Mouse (Mus musculus): Measurements from ENCODE around the gene Acvrl1.

Acvrl1 gene

DNA sequence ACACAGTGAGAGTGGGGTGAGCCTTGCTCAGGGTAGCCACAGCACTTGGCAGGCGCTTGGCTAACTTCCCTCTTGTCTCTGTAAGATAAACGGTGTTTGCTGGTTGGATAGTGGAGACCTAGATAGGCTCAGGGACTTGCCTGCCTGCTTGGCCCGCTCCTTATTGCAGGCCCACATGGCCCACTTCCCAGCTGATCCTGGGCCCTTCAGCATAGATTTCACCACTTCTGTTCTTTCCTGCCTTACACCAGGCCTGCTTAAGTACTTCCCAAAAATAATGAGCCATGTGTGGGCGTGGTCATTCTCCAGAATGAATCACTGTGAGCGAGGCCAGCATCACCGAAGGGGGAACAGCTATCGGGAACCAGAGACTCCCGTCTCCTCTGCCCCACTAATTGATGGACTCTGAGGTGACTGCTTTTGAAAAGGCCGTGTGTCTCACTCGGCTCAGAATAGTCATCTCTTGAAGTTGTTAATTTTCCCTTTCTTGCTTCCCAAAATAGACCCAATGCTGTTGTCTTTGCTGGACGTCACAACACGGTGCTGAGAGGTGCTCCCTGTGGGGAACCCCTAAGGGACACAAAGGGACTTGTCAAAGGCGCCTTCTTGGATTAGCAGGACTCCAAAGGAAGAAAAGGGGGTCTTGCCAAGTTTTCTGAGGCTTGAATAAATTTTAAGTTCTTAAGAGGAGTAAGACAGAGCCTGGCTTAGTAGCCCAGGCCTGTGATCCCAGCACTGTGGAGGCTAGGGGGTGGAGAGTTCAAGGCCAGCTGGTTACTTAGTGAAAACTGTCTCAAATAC lies 63.3 kb downstream of the Acvrl1 start:
- DNase-seq (ENCODE audit: low spot score in 2 of 2), result peak in 1 of 2 experiments; percentile 64

DNA sequence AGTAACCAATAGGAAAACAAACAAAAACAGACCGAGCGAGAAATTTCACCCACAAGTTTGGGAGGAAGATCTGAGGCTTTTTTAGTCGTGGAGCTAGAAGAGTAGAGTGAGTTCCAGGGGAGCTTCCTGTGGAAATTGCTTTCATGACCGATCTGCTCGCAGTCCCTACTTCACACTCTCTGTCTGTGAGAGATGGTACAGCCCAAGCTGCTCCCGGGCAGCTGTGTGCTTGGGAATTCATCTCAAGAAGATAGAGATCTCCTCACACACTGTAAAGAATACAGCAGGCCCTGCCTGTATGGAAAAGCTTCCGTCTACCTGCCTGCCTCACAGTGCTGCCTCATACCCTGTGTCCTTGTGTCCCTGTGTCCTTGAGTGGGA lies 63.9 kb downstream of the Acvrl1 start:
- no peak for DNase-seq (ENCODE audit: low spot score in 2 of 2)

DNA sequence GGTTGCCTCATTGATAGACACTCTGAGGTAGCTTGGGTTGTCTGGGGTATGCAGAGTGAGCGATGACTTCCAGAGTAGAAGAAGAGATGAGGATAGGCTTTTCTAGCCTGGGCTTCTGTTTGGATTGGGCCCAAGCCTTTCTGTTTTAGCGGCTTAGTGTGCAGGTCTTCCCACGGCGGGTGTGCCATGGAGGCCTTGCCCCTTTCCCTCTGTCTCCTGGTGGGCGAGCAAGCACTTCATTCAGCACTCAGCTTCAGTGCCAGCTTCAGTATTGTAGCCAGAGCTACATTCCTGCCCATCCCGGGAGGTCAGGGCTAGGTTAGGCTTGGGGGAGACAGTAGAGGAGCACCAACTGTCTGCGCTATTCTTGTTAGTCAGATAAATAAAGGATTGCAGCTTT lies 64.3 kb downstream of the Acvrl1 start:
- DNase-seq (ENCODE audit: low spot score in 2 of 2), result peak in 1 of 2 experiments; percentile 27

DNA sequence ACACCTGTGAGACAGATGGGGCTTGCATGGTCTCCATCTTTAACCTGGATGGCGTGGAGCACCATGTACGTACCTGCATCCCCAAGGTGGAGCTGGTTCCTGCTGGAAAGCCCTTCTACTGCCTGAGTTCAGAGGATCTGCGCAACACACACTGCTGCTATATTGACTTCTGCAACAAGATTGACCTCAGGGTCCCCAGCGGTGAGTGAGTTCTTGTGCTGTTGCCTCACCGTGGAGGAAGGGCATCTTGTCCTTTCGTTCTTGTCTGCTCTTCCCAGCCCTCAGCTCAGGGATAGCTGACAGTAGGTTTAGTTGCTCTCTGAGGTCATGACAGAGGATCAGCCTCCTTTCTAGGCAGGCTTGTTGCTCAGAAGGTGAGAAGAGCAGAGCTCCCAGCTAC lies 65.6 kb downstream of the Acvrl1 start:
- DNase-seq (ENCODE audit: low spot score in 2 of 2), result no peak

All from right cerebral cortex, postnatal 10 days (tissue).